Mouse (Mus musculus) stomach, postnatal 0 days (tissue): ENCODE results near the gene Dusp22.

Experiments used
- CTCF ChIP-seq: IDR thresholded peaks from 2 replicates; pipeline ENCODE4 v1.5.1; 2016; ENCODE audit warnings: antibody characterized with exemption, low read depth, mild to moderate bottlenecking, moderate library complexity
- EP300 ChIP-seq: optimal IDR thresholded peaks from 2 replicates; pipeline ENCODE3; 2016; ENCODE audit warnings: antibody characterized with exemption

GRCm38 (mm10) chr13:30752581-30753187, 92.9 kb downstream of the Dusp22 start:
- TF ChIP-seq CTCF (no peak), EP300 (no peak)
